Mouse (Mus musculus) MEL (cell line): ENCODE measurements around the gene Gm21885. TPM values are rescaled to one million over a fixed set of nuclear protein-coding genes. Genes with fewer than 3 reads are reported as not detected.

ENCODE experiments used
- DNase-seq: peaks from one replicate; pipeline ENCODE4 v3.0.0; 2011; ENCODE audit warnings: low read depth, low spot score
- H3K27ac ChIP-seq: 2 replicates; pipeline ENCODE4 v1.5.1; 2012; ENCODE audit warnings: low read depth, mild to moderate bottlenecking, control low read depth, low read length, moderate library complexity; ENCODE audit not compliant: control insufficient read depth
- H3K27me3 ChIP-seq, 2 experiments: fragments of 150-350 bp in 1 of 2; sonication (generic) in 1 of 2; 2 replicates each; pipeline ENCODE4 v1.6.1; 2012; ENCODE audit warnings: low read length in 2 of 2, mild to moderate bottlenecking in 2 of 2, improper control_type of control experiment in 1 of 2, moderate library complexity in 1 of 2; ENCODE audit not compliant: insufficient read depth in 2 of 2, control insufficient read depth in 1 of 2
- H3K36me3 ChIP-seq, 2 experiments: 2 replicates each; pipeline ENCODE4 v1.6.1; 2012 to 2014; ENCODE audit warnings: low read length in 2 of 2, improper control_type of control experiment in 1 of 2, inconsistent platforms in 1 of 2, mild to moderate bottlenecking in 1 of 2; ENCODE audit not compliant: insufficient read depth in 2 of 2, control insufficient read depth in 1 of 2
- H3K4me1 ChIP-seq, 2 experiments: fragments of 150-350 bp in 1 of 2; sonication (generic) in 1 of 2; 2 replicates each; pipeline ENCODE4 v1.6.1; 2012; ENCODE audit warnings: low read length in 2 of 2, improper control_type of control experiment in 1 of 2, mild to moderate bottlenecking in 1 of 2; ENCODE audit not compliant: insufficient read depth in 2 of 2, control insufficient read depth in 1 of 2
- H3K4me3 ChIP-seq, 2 experiments: fragments of 150-350 bp in 1 of 2; sonication (generic) in 1 of 2; 2 replicates each; pipeline ENCODE4 v1.5.1; 2012; ENCODE audit warnings: low read depth in 2 of 2, low read length in 2 of 2, mild to moderate bottlenecking in 2 of 2, moderate library complexity in 2 of 2, control low read depth in 1 of 2, improper control_type of control experiment in 1 of 2; ENCODE audit not compliant: control insufficient read depth in 1 of 2, insufficient read depth in 1 of 2
- H3K79me2 ChIP-seq: 2 replicates; pipeline ENCODE4 v1.6.1; 2012; ENCODE audit warnings: mild to moderate bottlenecking, low read length, moderate library complexity; ENCODE audit not compliant: control insufficient read depth, poor library complexity, insufficient read depth
- H3K9ac ChIP-seq: 2 replicates; pipeline ENCODE4 v1.6.1; 2012; ENCODE audit warnings: low read depth, mild to moderate bottlenecking, control low read depth, low read length, moderate library complexity; ENCODE audit not compliant: control insufficient read depth, poor library complexity, severe bottlenecking
- H3K9me3 ChIP-seq: fragments of 150-350 bp; sonication (generic); replicated peaks from 2 replicates; pipeline ENCODE4 v1.6.1; 2012; ENCODE audit warnings: mild to moderate bottlenecking, low read length, improper control_type of control experiment, moderate library complexity; ENCODE audit not compliant: insufficient read depth
- BHLHE40 ChIP-seq: IDR thresholded peaks from 2 replicates; pipeline ENCODE4 v1.6.1; 2012; ENCODE audit warnings: low read depth, mild to moderate bottlenecking, inconsistent platforms, low read length, improper control_type of control experiment, borderline replicate concordance
- CHD1 ChIP-seq: IDR thresholded peaks from 2 replicates; pipeline ENCODE4 v1.6.1; 2012; ENCODE audit warnings: low read depth, mild to moderate bottlenecking, inconsistent platforms, low read length, improper control_type of control experiment
- E2F4 ChIP-seq: IDR thresholded peaks from 2 replicates; pipeline ENCODE4 v1.6.1; 2011; ENCODE audit warnings: low read depth, low read length, improper control_type of control experiment, borderline replicate concordance
- ELF1 ChIP-seq: IDR thresholded peaks from 2 replicates; pipeline ENCODE4 v1.6.1; 2014; ENCODE audit warnings: low read depth, mild to moderate bottlenecking, inconsistent platforms, low read length, improper control_type of control experiment, moderate library complexity
- HCFC1 ChIP-seq: IDR thresholded peaks from 2 replicates; pipeline ENCODE4 v1.6.1; 2012; ENCODE audit warnings: low read depth, mild to moderate bottlenecking, inconsistent platforms, low read length, improper control_type of control experiment, moderate library complexity
- KAT2A ChIP-seq: conservative IDR thresholded peaks from 2 replicates; pipeline ENCODE4 v1.6.1; 2012; ENCODE audit warnings: low read depth, low read length, improper control_type of control experiment, inconsistent platforms
- MYB ChIP-seq: IDR thresholded peaks from 2 replicates; pipeline ENCODE4 v1.6.1; 2011; ENCODE audit warnings: mild to moderate bottlenecking, low read depth, low read length, improper control_type of control experiment
- POLR2AphosphoS2 ChIP-seq: IDR thresholded peaks from 2 replicates; pipeline ENCODE4 v1.6.1; 2011; ENCODE audit warnings: low read length, improper control_type of control experiment
- RAD21 ChIP-seq: IDR thresholded peaks from 2 replicates; pipeline ENCODE4 v1.6.1; 2011; ENCODE audit warnings: mild to moderate bottlenecking, low read depth, low read length, improper control_type of control experiment
- SIN3A ChIP-seq: IDR thresholded peaks from 2 replicates; pipeline ENCODE4 v1.6.1; 2012; ENCODE audit warnings: low read length, improper control_type of control experiment, inconsistent platforms
- UBTF ChIP-seq: IDR thresholded peaks from 2 replicates; pipeline ENCODE4 v1.6.1; 2012; ENCODE audit warnings: low read depth, mild to moderate bottlenecking, inconsistent platforms, low read length, improper control_type of control experiment, moderate library complexity, borderline replicate concordance; ENCODE audit not compliant: insufficient read depth
- USF1 ChIP-seq: IDR thresholded peaks from 2 replicates; pipeline ENCODE4 v1.6.1; 2014; ENCODE audit warnings: low read depth, mild to moderate bottlenecking, inconsistent platforms, low read length, improper control_type of control experiment, moderate library complexity
- ZKSCAN1 ChIP-seq: IDR thresholded peaks from 2 replicates; pipeline ENCODE4 v1.6.1; 2012; ENCODE audit warnings: low read depth, mild to moderate bottlenecking, inconsistent platforms, low read length, improper control_type of control experiment, moderate library complexity
- ZMIZ1 ChIP-seq: IDR thresholded peaks from 2 replicates; pipeline ENCODE4 v1.6.1; 2012; ENCODE audit warnings: low read depth, mild to moderate bottlenecking, inconsistent platforms, low read length, improper control_type of control experiment, moderate library complexity
- polyA plus RNA-seq, 2 experiments: library from polyadenylated mRNA; stranded (reverse) in 1 of 2; unstranded in 1 of 2; fragments of >175 nt in 1 of 2; fragments of >200 nt in 1 of 2; gene quantifications; 2 replicates each; pipeline versions ENCODE4 v1.2.1 to v1.2.4; 2012; ENCODE audit warnings: low replicate concordance in 2 of 2, low read depth in 1 of 2; ENCODE audit not compliant: insufficient read length in 2 of 2, insufficient read depth in 1 of 2, missing spikeins in 1 of 2
- total RNA-seq: library from RNA; depleted of rRNA; stranded (reverse); fragments of 300-350 nt; gene quantifications from 2 replicates; pipeline ENCODE4 v1.2.3, GENCODE M21; 2012

Gene Gm21885
- total and polyA plus RNA-seq, 3 experiments = 0.74 TPM; not detected in 2

DNA sequence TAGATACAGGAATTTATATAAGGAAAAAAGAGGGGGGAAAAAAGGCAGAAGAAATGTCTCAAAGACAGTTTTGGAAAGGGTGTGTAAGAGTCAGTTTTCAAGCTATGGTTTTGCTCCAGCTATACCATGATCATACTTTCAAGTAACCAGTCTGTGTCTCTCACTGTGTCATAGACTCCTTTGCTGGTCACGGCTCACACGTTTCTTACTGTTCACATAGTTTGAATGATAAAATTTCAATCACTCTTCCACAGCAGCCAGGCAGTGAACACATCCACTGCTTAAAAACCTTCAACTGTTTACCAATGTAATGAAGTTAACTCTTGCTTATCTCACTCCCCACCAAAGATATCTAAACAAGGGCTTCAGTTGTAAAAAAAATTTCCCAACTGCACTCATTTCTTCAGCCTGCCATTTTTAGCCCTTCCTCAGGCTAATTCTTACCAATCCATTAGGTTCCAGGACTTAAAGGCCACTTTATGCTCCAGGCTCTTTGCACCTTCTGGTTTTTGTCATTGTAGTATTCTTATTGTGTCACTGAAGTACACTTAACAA lies 32.5 kb downstream of the Gm21885 start (continued):
- TF ChIP-seq ELF1 = no peak
- TF ChIP-seq ZKSCAN1 = no peak
- TF ChIP-seq KAT2A = no peak
- no peak for TF ChIP-seq ZMIZ1
- TF ChIP-seq UBTF = no peak
- TF ChIP-seq USF1 = no peak
- TF ChIP-seq CHD1 = peak; percentile 86; the same call in 1 of the 2 replicates
- no peak for TF ChIP-seq MYB
- TF ChIP-seq HCFC1 = 0 out of 2 replicates have a peak, but pooled peaks have one; percentile 39
- no peak for TF ChIP-seq E2F4
- TF ChIP-seq BHLHE40 = no peak

DNA sequence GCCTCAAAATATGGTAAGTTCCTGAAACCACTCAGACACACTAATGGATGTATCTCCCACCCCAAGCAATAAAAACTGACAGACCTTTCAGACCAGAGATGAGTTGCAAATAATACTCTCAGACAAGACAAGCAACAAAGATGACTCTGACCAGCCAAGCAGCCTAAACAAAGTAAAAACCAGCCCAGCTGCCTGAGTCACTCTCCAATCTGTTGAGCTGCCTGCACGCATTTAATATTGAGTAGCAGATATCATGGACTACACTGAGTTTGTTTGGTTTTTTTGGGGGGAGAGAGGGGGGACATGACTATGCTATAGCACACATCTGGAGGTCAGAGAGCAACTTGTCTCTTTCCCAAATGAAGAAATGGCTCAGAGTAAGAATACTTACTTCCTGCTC lies 33.6 kb downstream of the Gm21885 start:
- Histone ChIP-seq H3K36me3 (peaks cover 50 to 86% of the 10 kb centered on the region in 2 experiments), H3K9ac (0 out of 2 replicates have a peak overlapping the region, but pooled peaks have one; percentile 15), H3K4me3 (no peak overlapping the region; a peak in 1 of 4 replicates), H3K27me3 (no peaks in the 10 kb centered on the region), H3K4me1 (peaks cover 48 to 62% of the 10 kb centered on the region in 2 experiments), H3K79me2 (peaks cover 97% of the 10 kb centered on the region), H3K9me3 (no peaks in the 10 kb centered on the region), H3K27ac (no peak overlapping the region)
- no peak for DNase-seq
- TF ChIP-seq RAD21 (no peak), SIN3A (0 out of 2 replicates have a peak, but pooled peaks have one; percentile 9)

DNA sequence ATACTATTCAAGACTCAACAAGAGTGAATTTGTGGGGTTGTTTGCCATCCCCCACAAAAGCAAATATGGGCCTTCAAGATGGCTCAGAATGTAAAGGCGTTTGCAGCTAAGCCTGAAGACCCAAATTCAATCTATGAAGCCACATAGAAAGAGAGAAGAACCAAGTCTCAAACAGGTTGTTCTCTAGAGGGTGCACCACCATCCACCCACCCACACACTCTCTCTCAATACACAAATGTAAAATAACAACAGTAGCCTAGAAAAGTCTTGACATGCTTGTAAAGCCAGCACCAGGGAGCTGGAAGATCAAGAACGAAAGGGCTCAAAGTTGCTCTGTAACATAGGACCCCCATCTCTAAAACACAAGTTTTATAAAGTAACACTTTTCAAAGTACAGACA lies 34.9 kb downstream of the Gm21885 start:
- H3K27me3 ChIP-seq = no peaks in the 10 kb centered on the region
- peaks cover 48 to 81% of the 10 kb centered on the region in 2 experiments for H3K36me3 ChIP-seq
- no peaks in the 10 kb centered on the region for H3K9me3 ChIP-seq
- H3K4me3 ChIP-seq = no peak overlapping the region; a peak in 1 of 4 replicates
- H3K4me1 ChIP-seq = peaks cover 48 to 62% of the 10 kb centered on the region in 2 experiments
- H3K9ac ChIP-seq = peak overlapping the region; percentile 19
- peaks cover 97% of the 10 kb centered on the region for H3K79me2 ChIP-seq
- no peak overlapping the region for H3K27ac ChIP-seq
- TF ChIP-seq POLR2AphosphoS2 = no peak
- no peak for DNase-seq
